Mouse (Mus musculus) cerebellum, adult 2 months (tissue): ENCODE results near the gene Cgrrf1.
"Not testable (repeated sequence)": the region's sequence is repeated elsewhere in the genome, so short reads cannot be mapped to it uniquely, and the experiment has no call there.

Source experiments
- CTCF ChIP-seq: fragments of 200-500 bp; IDR thresholded peaks from 2 replicates; pipeline ENCODE4 v1.5.1; 2011; ENCODE audit warnings: low read depth, mild to moderate bottlenecking, control low read depth, low read length, moderate library complexity, borderline replicate concordance; ENCODE audit not compliant: insufficient read depth
- POLR2A ChIP-seq: fragments of 200-500 bp; IDR thresholded peaks from 2 replicates; pipeline ENCODE4 v1.6.1; 2011; ENCODE audit warnings: low read length, control low read depth, borderline replicate concordance; ENCODE audit not compliant: insufficient read depth

GRCm38 (mm10) chr14:46819961-46820360 is 12.0 kb upstream of the Cgrrf1 start:
- TF ChIP-seq CTCF, POLR2A: not testable (repeated sequence)
